Mouse (Mus musculus) CD8-positive naive resting alpha-beta T cell, adult 2 months (primary cell): ENCODE data around the gene Hivep3.

ENCODE experiments used
- DNase-seq, 2 experiments: peaks; one replicate each; pipeline ENCODE4 v3.0.0; 2022; ENCODE audit warnings: low read depth in 2 of 2, low spot score in 2 of 2

The Hivep3 gene

DNA sequence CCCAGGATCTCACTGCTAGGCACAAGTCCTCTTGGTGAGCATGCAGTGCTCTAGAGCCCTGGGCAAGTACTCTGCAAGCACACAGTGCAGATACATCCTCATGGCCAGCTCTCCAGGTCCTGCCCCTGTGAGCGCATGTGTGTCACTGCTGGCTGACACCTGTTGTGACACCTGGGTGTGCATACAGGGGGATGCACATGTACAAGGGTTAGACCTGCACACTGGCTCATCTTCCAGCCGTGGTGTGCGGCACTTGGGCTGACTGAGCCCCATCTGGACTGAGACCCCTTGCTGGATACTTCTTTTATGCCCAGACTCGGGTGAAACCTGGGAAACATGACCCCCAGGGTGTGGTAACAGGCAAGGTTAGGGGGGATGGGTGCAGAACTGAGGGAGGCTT lies 314.7 kb downstream of the Hivep3 start:
- no peak for DNase-seq

DNA sequence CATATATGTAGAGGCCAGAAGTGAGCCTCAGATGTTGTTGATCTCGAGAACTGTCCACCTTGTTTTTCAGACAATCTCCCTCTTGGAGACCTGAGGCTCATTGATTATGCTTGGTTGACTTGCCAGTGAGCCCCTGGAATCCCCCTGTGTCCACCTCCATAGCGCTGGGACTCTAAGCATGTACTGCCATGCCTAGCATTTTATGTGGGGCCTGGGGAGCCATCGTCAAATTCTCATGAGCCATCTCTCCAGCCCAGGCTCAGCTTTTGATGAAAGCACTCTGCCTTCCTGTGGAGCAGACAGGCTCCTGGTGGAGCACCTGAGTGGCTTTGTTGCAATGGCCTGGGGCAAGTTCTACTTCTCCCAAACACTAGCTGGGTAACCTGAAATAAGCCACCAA lies 316.3 kb downstream of the Hivep3 start:
- no peak for DNase-seq

DNA sequence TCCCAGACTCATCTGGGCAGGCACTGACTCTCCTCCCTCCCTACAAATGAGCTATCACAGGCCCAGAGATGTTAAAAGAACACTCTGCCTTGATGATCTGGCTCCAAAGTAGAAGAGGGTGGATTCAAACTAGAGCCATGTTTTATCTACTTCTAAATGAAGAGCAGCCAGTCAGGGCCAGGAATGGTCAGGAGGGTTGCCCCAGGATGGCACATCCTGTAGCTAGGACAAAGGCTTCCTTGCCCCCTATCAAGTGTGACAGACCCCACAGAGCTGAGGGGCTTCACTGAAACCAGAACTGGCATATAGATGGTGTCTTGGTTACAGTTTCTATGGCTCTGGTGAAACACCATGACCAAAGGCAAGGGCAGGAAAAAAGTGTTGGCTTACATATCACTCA lies 318.9 kb downstream of the Hivep3 start:
- DNase-seq, result no peak

DNA sequence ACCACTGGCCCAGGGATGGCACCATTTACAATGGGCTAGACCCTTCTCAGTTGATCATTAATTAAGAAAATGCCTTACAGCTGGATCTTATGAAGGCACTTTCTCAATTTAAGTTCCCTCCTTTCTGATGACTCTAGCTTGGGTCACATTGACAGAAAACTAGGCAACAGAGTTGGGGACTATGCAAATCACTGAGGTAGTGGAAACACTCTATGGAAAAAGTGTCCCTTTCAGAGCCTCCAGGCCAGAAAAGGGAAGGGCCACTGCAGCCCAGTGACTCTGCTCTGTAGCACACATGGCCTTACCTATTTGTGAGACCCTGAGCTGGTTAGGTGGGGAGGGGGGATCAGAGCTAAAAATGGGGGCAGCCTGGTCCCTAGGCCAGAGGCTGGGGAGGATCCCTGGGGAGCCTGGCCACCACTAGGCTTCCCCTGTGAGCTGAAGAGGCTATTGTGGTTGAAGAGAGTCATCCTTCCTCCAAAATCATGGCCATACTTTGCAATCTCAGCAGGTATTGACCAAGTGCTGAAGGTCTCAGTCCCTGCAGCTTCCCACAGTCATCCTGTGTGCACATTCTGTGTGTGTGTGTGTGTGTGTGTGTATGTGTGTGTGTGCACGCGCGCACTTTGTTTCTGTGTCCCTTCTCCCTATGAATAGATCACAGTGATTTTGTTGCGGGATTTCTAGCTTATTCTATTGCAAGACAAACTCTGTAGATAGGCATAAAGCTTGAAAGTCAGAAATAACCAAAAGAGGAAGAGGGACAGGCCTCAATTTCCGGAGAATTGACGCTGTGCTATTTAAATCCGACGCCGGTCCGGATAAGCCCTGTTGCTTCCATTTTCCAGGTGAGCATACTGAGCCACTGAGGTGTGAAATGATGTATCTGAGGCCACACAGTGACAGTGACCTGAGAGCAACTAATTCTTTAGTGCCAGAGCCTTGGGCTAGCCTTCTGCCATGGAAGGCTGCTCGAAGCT lies 319.7 kb downstream of the Hivep3 start:
- no peak for DNase-seq

DNA sequence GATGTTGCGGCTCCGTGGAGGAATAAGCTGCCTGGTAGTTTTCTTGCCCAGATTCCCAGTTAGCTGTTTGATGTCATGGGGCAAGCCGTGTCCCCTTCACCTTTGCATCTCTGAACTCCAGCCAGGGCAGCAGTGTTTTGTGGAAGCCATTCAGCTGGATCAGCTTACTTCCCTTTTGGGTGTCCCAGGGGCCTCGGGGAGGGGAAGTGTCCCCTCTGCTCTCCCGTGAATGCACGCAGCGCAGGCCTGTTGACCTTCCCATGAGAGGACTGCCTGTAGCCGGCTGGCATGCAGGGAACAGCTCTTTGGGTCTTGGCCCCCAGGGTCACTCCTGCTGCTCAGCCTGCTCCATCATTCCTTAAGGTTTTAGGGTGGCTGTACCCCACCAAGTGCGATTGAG lies 320.6 kb downstream of the Hivep3 start:
- DNase-seq, result no peak

DNA sequence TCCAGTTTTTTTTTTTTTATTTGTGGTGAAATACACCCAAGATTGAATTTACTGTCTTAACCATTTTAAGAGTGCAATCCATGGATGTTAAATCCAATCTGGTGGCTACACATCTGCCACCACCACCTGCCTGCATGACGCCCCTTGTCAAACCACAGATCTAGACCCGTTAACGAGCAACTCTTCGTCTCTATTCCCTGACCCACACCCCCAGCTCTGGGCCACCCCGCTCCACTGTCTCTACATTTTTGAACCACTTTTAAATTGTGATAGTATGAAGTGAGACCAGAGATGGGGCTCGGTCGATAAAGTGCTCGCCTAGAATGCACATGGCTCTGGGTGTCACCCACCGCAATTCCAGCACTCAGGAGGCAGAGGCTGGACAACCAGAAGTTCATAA lies 322.9 kb downstream of the Hivep3 start:
- no peak for DNase-seq

DNA sequence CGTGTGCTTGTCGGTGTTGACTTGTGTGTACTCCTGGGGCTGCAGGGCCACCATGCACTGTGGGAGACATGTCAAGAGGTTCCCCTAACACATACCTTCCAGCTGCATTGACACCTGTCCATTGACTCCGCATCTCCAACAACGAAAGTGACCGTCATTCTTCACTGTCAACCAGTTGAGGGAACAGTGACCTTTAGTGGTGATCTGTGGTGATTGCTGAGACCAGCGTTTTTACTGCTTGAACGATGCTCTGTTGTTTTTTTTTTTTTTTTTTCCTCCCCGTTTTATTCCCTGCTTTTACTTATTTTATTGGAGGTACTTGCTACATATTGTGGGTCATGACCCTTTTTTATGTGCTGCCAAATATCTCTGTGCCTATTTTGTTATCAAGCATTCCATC lies 323.9 kb downstream of the Hivep3 start:
- no peak for DNase-seq

DNA sequence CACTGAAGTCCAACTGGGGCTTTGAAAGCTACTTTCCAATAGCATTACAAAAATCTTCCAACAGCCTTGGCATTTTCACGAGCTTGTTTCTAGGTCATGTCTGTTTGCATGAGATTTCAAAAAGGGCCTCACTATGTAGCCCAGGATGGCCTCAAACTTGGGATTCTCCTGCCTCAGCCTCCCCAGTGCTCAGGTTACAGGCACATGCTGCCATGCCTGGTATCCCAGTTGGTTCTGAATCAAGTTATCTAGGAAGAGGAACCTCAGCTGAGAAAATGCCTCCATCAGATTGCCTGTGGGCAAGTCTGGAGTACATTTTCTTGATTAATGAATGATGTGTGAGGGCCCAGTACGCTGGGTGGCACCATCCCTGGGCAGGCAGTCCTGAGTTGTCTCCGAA lies 324.6 kb downstream of the Hivep3 start:
- no peak for DNase-seq

DNA sequence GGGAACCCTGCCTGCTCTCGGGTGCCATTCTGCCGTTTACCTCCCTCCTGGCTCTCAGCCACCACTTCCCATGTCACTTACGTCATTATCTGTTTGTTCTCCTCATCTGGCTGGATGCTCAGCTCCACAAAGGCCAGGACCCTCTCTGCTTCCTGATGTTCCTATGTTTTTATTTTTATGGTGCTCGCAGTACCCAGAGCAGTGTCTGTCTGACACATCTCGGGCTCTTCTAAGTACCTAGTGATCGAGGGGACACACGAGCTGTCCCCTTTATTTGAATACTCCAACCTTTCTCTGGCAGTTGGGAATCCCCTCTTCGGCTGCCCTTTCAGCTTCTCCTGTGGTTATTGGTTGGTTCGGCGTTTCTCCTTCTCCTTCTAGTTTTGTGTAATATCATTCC lies 325.2 kb downstream of the Hivep3 start:
- no peak for DNase-seq

DNA sequence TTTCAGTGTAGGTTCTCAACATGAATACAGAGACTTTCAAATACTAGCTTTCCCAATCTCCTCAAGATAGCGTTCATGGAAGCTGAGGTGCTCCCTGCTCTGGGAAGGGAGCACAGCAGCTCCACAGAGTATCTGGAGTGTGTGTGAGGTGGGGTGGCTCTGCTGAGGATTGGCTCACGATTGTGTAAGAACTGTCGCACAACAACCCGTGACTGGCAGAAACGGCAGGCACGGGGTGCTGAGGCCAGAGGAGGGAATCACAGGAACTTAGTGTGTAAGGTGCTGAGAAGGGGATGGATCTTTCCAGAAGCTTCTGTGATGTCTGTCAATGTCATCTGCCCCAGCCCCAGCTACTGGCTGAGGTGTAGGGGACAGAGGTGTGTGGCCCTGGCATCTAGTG lies 328.1 kb downstream of the Hivep3 start:
- DNase-seq, result no peak

DNA sequence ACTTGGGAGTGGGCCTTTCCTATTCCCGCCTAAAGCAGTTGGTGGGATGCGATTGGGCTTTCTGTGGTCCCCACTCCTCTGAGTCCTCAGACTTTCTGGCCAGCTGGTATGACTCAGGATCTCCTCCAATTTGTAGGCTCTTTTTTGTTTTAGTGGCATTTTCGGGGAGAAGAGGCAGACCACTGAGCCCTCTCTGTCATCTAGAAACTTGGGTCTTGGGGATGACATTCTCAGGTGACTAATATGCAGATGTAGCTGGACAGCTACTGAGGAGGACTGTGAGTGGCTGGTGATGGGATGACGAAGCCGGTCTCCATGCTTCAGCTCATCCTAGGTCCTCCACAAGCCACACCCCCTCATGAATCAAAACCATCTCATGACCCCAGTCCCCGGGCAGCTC lies 328.6 kb downstream of the Hivep3 start:
- no peak for DNase-seq

DNA sequence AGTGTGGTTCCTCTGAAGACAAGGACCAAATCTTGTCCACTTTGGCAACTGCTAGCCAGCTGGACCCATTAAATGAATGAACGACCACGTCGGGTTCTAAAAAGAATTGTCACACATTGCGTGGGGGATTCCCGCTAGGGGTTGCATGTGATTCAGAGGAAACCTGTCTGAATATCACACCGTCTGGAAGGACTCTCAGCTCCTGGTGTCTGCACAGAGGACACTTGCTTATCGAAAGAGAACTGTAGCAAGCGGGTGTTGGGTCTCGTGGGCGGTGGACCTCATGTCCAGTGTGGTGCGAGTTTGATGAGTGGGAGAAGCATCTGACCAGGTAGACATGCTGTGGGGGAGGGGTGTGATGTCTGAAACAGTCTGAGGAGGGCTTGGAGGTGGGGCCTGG lies 329.2 kb downstream of the Hivep3 start:
- DNase-seq, result no peak

DNA sequence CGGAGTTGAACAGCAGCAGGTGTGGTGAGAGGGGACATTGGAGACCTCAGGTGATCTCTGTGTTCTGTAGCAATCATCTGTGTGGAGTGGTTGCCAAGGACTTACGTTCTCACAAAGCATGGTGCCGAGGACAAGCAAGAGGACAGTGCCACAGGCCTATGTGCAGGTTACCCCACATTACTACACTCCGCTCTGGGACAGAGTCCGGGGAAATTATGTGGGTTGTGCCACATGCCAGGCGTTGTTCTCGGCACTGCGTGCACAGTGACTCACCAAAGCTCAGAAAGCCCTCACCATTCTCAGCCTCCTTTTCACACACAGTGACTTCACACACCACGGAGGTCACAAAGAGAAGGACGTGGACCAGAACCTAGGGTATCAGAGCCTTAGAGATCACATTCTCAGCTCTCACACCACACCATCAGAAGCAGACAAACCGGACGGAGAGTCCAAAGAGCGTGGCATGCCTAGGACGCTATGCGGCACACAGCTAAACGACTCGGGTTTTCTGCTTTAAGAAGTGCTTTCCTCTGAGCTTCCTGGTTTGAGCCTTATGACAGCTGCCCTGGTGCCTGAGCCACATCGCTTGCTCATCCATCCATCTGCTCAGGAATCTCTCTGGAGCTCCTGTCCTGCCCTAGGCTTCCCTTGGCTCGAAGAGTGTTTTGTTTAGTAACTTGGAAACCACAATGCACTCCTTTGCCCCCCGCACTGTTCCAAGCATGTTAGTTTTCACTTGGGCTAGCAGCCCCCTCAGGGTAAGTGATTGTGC lies 330.0 kb downstream of the Hivep3 start:
- no peak for DNase-seq

DNA sequence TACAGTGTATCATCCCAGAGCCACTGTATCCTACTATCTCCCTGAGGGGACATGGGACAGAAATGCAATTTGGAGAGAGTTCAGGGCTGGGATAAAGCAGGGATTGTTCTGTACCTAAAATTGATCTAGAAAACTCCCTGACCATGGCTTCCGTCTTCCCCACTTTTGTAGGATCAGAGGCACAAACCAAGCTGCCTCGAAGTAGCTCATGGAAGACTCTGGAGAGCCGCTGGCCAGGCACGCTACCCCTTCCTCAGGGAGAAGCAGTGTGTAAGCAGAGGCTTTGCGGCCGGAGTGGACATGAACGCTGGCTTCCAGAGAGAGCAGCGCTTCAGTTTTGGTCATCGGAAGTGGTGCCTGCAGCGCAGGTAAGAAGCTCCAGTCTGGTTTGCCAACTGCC lies 331.1 kb downstream of the Hivep3 start, which contains the start of gene AL607142.1:
AL607142.1 (plus strand) TSS at position 301 of the 400 bp plus-strand sequence.
- DNase-seq, result no peak

DNA sequence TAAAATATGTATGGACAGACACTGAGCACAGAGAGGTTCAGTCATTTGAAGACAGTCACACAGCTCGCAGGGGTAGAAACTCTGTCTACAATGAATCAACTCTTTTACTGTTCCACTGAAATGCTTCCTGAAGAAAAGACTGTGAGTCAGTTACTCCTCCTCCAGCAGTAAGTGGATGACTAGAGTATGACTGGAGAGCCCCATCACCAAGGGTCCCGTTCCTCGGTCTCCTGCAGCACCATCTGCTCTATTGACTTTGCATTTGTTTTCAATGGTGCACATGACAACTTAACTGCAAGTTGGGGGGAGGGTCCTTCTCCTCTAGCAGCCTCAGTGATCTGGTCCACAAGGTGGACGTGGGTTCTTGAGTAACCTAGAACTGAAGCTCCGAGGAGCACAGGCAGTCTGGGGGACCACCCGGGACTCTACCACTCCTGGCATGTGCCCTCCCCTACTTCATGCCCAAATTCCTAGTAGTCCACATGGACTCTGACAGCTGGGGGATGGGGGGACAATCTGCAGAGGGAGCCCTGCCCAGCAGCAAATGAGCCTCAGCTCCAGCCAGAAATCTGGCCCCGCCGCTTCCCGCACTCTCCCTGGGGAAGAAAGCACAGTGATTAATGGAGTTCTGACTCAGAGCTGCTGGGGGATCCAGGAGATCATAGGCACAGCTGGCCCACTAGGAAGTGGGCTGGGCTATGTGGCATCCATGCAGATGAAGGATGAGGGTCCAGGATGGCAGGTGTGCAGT lies 333.4 kb downstream of the Hivep3 start:
- no peak for DNase-seq

DNA sequence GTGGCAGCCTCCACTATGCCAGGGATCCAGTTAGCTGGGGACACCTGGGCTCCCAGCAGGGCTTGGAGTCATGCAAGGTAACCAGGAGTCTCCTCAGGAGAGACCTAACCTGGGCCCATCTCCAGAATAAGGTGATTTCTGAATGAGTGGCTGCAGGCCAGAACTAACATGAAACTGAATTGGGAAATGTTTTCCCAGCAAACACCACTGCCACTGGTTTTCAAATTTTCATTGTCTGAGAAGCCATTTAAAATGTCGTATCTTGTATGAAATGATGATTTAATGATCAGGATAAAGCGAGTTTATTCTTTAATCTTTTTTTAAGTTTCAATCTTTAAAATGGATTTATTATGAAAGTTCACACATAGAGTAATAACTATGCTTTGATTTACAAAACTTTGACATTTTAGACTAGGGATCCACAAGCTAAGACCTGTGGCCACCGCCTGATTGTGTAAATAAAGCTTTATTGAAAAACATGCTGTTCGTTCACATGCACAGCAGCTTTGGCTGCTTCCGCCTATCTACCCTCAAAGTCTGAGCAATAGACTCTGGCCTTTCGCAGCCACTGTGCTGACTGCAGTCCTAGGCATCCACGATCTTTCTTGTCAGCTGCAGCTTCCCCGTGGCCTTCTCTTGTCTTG lies 334.1 kb downstream of the Hivep3 start:
- DNase-seq, result no peak

DNA sequence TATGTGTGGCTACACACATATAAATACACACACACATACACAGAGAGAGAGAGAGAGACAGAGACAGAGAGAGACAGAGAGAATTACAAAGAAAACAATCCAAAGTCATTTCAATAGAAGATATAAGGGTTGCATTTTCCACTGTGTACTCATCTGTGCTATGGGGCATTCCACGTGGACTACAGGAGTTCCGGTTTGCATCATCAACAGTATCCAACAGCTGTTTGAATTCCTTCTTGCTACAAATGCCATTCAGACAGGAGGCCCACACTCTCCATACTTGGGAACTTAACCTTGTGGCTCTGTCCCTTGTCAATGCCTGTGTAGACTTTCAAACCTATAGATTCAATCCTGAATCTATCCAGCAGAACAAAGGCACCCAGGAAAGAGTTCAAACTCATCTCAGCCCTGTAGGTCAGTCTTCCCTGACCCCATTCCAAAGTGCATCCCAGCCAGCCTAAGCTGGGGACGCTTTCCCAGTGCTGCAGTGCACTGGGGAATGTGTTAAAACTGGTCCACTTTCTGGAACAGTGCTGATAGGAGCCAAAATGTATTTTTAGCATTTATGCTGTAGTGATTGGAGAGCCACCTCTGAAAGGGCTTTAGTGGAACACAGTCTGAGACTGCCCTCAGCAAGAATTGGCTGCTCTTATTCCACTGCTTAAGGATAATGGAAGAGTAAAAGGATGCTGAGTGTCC lies 335.4 kb downstream of the Hivep3 start:
- no peak for DNase-seq

DNA sequence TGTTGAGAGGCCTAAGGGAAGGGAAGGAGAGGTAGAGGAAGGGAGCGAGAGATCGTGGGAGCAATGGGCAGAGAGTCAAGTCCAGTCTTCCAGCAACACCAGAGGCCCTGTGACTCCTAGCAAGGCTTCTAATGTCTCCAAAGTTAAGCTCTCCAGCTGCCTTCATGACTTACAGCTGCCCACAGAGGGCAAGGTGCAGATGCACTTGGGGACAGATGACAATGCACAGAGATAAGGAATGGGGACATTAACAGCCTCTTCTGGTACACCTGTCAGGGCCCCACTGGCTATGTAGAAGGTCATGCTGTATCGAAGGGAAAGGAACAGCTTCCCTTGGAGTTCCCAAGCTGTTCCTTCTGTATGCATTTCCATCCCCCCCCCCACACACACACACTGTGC lies 336.0 kb downstream of the Hivep3 start:
- DNase-seq, result no peak

DNA sequence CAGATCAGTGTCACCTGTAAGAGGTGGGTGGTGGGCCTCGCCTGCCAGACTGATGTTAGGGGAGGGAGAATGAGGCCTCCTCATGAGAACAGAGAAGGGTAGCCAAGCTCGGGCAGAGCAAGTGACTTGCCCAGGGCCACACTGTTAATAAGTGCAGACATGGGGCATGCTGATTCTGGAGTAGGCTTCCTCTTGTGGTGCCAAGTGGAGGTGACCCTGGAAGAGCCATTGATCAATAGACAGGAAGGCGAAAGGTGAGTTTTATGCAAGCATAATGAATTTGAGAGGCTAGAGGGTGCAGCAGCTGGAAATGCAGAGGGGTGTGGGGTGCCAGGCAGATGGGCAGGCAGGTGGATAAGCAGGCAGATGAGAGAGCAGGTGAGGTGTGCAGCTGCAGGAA lies 337.8 kb downstream of the Hivep3 start:
- no peak for DNase-seq

DNA sequence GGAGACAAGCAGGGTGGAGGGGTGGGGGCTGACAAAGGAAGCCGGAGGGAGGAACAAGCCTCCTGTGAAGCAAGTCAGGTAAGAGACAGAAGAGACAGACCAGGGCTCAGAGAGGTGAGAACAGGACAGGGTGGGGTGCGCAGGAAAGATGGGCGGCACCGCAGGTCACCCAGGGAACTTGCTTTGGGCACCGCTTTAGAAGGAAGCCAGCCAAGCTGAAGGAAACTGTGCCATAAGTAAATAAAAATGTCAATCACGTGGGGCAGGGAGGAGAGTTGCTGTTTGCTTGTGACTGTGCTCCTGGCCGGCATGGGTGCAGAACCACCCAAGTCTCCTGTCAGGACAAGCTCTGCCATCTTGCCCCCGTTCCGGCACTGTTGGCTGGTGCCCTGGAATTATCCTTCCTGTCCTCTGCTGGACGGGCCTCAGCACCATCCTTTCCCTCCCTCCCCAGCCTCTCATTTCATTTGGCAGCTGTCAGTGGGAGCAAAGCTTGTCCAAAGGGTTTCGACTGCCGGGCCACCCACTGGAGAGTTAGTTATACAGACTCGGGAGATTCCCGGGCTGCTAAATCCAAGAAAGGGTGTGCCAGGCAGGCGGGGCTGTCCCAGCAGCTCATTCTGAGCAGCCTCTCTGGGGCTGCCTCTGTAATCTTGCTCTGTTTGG lies 338.4 kb downstream of the Hivep3 start:
- no peak for DNase-seq
